Mouse (Mus musculus): ENCODE data around the gene Rps6ka2.

DNA sequence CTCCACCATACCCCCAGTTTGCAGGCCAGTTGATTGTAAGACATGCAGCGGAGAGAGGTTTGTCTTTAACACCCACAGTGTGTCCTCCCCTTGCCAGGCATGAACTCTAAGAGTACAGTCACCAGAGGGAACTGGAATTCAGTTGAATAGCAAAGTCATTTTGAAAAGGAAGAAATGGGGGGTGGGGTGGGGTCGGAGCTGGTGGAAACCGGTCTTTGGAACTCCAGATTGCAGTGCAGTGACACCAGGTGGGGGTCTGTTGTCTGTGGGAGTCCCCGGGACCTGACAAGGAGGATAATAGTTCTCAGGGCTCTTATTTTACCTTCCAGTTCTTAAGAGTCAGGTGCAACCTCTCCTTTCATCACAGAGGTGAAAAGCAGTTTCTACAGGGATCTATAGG, 70.6 kb downstream of the Rps6ka2 start:
- TF ChIP-seq ZC3H11A (IDR thresholded peaks at IDR 0.05; ENCODE audit: borderline replicate concordance, low read depth, low read length) (no peak), CHD2 (IDR thresholded peaks at IDR 0.05; ENCODE audit: low read depth, low read length) (no peak)
